Mouse (Mus musculus): Measurements from ENCODE around the gene Vangl2.

DNA sequence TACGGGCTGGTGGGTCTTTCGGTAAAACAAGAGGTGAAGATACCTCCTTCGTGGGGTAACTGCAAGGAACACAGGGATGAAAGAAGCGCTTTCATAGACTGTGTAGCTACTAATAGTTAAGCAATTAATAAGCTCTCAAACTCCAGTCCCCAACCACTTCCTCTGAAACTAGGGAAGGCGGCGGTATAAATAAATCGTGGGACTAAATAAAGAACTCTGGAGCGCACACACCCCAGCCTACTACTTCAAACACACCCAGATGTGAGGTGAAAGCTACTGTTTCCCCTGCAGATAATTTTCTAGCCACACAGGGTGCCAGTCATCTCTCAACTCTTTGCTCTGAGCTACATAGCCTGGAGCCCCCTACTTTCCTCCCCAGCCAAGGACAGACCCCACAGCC is 12.2 kb downstream of the Vangl2 start:
- TF ChIP-seq REST (IDR thresholded peaks at IDR 0.05; ENCODE audit: insufficient read depth, insufficient read length) (no peak), POLR2A (IDR thresholded peaks at IDR 0.05; ENCODE audit: insufficient read length, low read depth) (no peak), MYOD1 (IDR thresholded peaks at IDR 0.05; ENCODE audit: control insufficient read depth in 1 of 3, insufficient read length in 2 of 3, low read depth in 2 of 3) (no peak)

All from myocyte (in vitro differentiated cells).